Mouse (Mus musculus) frontal cortex, adult 2 months (tissue): Measurements from ENCODE around the gene Rims1. TPM values are rescaled to one million over a fixed set of nuclear protein-coding genes. Genes with fewer than 3 reads are reported as not detected.

Experiments
- DNase-seq, 2 experiments: peaks; one replicate each; pipeline ENCODE4 v3.0.0; 2022; ENCODE audit warnings: low spot score in 1 of 2; ENCODE audit errors: extremely low spot score in 1 of 2
- polyA plus RNA-seq: library from polyadenylated mRNA; depleted of rRNA; stranded (reverse); fragments of >200 nt; gene quantifications from 2 replicates; pipeline ENCODE4 v1.2.3, GENCODE M21; 2012

Gene Rims1
- polyA plus RNA-seq, 1 experiment, result 130 TPM

- no peak for DNase-seq
Observed at GRCm38 (mm10) chr1:22709461-22709860, 96.3 kb downstream of the Rims1 start.

DNA sequence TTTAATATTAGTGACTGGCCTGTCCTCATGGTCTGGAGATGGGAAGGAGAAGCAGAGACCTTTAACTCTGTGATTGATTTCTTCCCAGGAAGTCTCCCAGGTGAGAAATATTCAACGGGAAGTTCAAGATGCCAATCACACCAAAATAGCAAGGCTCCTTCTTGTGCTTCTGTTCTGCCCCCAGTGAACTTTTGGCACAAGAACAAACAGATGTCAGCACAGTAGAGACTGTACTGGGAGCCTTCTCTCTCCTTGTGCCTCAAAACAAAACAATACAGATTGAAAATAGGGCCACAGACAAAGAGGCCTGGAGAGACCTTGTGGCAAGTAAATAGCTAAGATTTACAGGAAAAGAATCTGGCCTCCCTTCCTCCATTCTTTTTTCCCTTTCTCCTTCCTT lies 110.7 kb downstream of the Rims1 start:
- DNase-seq, result no peak

GRCm38 (mm10) chr1:22694514-22694913 lies 111.3 kb downstream of the Rims1 start:
- DNase-seq, result no peak

DNA sequence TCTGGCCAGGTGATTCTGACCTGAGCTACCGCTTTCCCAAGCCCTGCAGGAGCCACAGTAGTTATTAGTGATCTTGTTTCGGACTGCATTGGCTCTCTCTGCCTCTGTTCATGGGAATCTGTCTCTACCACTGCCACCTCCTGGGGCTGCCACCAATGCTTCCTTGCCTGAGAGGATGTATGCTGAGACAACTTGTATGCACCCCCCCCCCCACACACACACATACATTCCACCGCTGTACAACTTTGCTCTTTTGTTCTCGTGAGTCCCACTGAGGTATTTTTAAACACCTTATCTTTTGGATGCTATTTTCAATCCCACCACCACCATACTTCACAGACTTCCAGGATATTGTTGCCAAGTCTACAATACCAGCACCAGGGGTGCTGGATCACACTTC lies 122.3 kb downstream of the Rims1 start:
- no peak for DNase-seq

- no peak for DNase-seq
Observed at GRCm38 (mm10) chr1:22664196-22664595, 141.6 kb downstream of the Rims1 start.

DNA sequence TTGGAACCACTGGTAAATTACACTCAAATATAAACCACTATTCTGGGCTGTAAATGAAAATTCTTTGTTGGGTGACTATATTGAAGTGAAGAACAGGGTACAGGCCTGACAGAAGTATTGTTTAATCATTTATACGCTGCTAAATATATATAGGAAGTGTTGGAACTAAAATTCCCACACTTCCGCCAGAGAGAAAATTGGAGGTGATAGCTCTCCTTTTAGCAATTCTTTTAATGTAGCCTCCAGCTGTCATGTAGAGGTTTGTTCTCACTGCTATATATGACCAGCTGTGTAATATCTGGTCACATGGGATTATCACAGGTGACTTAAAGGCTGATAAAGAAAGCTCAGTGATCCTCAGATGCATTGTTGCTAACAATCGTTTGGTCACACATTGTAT lies 144.0 kb downstream of the Rims1 start:
- DNase-seq, result peak in 1 of 2 experiments; percentile 17

DNA sequence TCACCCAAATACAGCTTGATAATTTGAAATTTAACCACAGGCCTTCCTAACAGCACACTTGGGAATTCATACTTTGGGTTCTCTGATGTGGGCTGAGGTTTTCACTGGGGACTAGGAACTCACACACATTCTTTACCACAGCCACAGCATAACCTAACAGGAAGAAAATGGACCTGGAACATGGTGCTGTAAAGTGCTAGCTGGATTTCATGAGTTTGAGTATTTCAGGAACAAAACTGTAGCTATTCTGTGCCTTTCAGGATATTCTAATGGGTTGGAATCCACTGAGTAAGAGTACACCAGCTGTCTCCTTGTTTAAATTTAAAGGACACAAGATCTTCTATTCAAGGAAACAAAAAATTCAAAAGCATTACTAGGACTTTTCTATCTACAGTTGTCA lies 149.8 kb downstream of the Rims1 start:
- peak; percentile 41 to 54 for DNase-seq

GRCm38 (mm10) chr1:22654903-22655302 lies 150.9 kb downstream of the Rims1 start:
- peak; percentile 19 to 66 for DNase-seq

DNA sequence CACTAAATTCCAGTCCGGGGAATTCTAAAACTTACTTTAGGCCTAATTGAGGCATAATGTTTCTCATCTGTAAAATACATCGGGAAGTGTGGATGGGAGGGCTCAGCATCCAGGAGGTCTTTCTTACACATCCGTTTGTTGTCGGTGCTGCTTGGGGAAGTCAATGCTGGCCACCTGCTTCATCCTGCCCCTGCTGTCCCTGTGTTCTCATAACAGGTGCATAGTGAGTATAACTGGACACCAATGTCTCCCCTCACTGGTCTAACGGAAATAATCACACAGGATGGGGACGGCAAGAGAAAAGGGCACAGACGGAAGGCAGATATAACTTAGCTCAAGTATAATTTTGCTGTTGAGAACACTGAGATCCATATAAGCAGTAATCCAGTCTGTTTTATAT lies 155.2 kb downstream of the Rims1 start:
- DNase-seq, result no peak

DNA sequence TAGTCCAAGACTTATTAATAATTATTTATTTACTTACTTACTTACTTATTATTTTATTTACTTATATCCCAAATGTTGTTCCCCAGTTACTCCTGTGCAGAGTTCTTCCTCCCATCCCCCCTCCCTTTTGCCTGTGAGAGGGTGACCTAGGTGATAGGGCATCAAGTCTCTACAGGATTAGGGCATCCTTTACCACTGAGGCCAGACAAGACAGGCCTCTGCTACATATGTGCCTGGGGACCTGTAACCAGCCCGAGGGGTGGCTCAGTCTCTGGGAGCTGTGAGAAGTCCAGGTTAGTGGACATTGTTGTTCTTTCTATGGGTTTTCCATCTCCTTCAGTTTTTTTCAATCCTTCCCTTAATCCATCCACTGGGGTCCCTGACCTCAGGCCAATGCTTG lies 156.4 kb downstream of the Rims1 start:
- no peak for DNase-seq

DNA sequence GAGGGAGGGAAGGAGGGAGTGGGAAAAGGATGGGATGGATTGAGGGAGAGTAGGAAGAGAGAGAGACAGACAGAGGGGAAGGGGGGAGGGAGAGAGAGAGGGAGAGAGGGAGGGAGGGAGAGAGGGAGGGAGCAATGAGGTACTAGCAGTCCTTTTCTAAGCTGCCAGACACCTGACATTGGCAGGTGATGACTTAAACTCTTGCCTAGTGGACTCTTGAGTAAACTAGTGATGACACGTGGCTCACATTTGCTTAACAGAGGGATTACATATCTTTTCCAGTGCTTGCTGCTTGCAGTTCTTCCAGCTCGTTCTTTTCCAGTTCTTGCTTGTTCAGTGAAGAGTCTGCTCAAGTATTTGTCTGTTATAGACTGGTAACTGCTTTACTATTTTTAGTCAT lies 160.5 kb downstream of the Rims1 start:
- no peak for DNase-seq

DNA sequence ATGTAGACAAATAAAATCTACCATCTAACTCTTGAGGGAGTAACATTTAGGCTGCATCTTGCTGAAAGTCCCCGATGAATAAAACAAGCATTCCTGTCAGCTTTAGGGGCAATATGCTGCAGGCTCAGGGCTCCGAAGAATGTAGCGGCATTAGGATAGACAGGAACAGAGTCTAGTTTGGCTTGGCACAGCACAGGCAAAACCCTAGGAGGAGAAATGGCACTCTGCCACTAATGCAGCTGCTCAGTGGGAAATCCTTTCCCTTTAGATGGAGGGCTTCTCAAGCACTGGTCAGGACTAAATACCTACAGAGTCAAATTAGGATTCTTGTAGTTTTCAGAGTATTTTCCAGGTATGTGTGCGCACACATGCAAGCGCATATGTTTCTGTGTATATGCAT lies 165.2 kb downstream of the Rims1 start:
- peak in 1 of 2 experiments; percentile 56 for DNase-seq

DNA sequence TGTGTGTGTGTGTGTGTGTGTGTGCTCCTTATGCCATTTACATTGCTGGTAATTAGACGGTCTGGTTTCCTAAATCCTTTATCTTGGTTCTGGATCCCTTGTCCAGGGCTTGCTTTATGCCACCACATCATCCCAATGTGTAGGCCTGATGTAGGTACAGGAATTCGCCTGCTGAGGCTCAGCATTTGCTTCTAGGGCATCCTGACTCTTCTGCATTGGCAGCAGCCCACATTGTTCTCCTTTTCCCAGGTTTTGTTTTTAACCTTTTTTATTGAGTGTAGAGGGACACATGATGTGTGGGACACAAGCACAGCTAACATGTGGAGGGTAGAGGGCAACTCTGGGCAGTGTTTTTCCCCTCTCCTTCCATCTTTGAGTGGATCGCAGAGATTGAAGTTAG lies 166.1 kb downstream of the Rims1 start:
- DNase-seq, result no peak

GRCm38 (mm10) chr1:22633871-22634270 lies 171.9 kb downstream of the Rims1 start:
- no peak for DNase-seq

- no peak for DNase-seq
Observed at GRCm38 (mm10) chr1:22632551-22632950, 173.2 kb downstream of the Rims1 start.

DNA sequence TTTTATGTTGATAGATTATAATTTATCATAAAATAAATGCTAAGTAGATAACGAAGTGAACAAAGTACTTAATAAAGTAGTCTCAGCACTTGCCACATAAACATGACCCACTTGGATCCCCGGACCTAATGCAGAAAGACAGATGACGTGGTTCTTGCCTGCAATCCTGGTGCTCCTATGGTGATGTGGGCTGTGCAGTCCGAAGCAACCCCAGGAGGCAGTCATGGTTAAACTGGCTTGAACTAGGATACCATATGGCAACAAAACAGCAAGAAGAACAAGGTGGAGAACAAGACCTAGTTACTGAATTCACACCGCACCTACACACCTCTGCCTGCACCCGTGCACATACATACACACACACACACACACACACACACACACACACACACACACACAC lies 173.8 kb downstream of the Rims1 start:
- DNase-seq, result no peak

DNA sequence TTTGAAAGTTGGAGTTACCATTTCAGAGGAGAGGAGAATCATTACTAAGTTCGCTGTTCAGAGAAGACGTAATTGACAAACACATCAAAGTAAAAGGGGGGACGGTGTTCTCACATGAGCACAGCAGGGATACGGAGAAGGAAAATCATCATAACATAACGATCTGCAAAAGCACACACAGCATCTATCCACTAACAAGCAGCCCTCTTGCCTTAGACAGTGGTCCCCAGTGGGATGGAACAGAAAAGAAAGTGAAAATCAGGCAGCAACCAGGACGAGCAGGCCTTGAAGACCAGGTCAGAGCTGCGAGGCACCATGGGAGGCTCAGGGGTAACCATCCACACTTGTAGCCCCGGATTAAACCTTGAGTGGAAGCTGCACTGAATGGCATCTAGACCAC lies 176.8 kb downstream of the Rims1 start:
- no peak for DNase-seq

GRCm38 (mm10) chr1:22627013-22627412 lies 178.8 kb downstream of the Rims1 start:
- no peak for DNase-seq

DNA sequence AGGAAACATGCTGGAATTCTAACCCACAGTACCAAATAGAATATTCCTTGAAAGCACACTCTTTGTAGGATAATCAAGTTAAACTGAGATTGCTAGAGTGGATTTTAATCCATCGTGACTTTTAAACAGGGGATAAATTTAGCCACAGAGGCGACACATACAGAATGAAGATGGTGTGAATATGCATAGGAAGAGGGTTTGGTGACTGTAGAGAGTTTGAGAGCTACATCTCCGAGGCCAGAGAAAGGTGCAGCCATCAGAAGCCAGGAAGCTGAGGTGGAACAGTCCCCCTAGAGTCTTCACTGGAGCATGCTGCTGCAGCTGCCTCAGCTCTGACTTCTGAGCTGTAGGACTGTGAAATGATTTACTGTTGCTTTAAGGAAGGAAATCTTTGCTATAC lies 179.5 kb downstream of the Rims1 start:
- no peak for DNase-seq

GRCm38 (mm10) chr1:22620827-22621226 lies 185.0 kb downstream of the Rims1 start:
- DNase-seq, result no peak

- peak in 1 of 2 experiments; percentile 38 for DNase-seq
Observed at GRCm38 (mm10) chr1:22615601-22616000, 190.2 kb downstream of the Rims1 start.

DNA sequence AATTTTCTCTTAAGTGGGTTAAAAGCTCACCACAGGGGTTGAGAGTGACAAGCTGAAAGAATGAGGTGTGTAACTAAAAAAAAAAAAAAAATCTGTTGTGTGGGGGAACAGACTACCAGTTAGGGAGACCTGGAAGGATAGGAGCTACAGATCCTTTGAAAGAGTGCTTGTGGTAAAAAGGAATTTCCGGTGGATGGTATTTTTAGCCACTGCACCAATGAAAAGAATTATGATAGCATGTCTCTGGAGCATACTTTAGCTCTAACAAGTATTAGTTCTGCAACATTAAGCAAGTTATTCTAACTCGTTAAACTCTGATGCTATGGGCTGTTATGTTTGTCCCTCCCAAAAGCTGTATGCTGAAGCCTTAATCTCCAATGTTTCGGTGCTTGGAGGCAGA lies 192.2 kb downstream of the Rims1 start:
- no peak for DNase-seq

- peak in 1 of 2 experiments; percentile 70 for DNase-seq
Observed at GRCm38 (mm10) chr1:22604329-22605044, 201.3 kb downstream of the Rims1 start.
